Mouse (Mus musculus): ENCODE results near the gene Ankrd27. TPM values are rescaled to one million over a fixed set of nuclear protein-coding genes. Genes with fewer than 3 reads are reported as not detected.

Ankrd27 gene
- polyA plus RNA-seq, 1 experiment from 2014 or later, result 16.8 TPM

DNA sequence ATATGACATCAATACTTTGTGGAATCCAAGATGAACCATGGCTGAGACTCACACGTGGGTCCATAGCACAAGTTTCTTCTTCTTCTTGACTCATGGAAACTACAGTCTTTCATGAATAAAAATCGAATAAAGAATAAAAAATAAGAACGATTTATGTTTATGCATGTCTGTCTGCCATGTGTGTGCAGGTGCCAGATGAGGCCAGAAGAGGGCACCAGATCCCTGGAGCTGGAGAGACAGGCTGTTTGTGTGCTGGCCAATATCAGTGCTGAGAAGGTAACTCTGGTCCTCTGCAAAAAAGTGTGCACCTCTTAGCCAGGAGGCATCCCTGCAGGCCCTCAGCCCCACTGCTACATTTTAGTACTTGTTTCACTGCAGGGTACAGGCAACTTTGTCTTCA is 95.5 kb downstream of the Ankrd27 start:
- ATAC-seq (ENCODE audit: low FRiP score), result no peak
- 83% methylated on average over 3 of the region's 3 CpGs for WGBS
- Histone ChIP-seq H3K27ac (replicated peaks) (no peak overlapping the region), H3K9me3 (replicated peaks) (no peaks in the 10 kb centered on the region), H3K9ac (replicated peaks) (no peak overlapping the region), H3K4me2 (no peak overlapping the region), H3K27me3 (replicated peaks) (no peaks in the 10 kb centered on the region), H3K36me3 (no peaks in the 10 kb centered on the region), H3K4me1 (peaks cover 11% of the 10 kb centered on the region), H3K4me3 (replicated peaks) (no peak overlapping the region)

DNA sequence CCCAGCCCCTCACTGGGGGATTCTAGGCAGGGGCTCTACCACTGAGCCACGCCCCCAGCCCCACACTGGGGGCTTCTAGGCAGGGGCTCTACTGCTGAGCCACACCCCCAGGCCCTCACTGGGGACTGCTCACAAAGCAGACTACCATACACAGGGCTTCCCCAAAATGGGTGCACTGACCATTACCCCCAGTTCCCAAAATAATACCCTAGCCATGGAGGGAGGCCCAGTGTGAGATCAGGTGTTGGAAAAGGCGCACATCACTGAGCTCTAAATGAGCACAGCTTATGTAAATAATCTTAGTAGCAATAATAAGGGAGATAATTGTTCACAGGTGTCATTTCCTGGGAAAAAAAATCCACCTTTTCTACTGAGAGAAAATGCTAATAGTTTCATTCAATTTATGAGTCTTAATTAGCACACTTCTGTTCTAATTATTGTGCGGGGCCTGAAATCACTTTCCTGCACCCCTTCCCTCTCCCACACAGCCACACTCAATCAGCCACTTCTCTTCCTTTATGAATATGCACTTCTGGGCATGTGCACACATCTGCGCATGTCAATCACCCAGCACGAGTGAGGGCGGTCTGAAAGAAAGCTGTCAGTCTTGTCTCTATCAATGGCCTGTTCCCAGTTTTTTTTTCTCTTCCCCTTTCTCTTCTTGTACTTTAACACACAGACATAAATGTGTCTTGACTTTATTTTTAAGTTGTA is 97.5 kb downstream of the Ankrd27 start:
- no peak overlapping the region for H3K9ac ChIP-seq (replicated peaks)
- no peak overlapping the region for H3K4me2 ChIP-seq
- WGBS, result 70% methylated on average over 6 of the region's 6 CpGs
- no peaks in the 10 kb centered on the region for H3K27me3 ChIP-seq (replicated peaks)
- no peak overlapping the region for H3K27ac ChIP-seq (replicated peaks)
- H3K36me3 ChIP-seq, result no peaks in the 10 kb centered on the region
- no peak overlapping the region for H3K4me3 ChIP-seq (replicated peaks)
- no peak for ATAC-seq (ENCODE audit: low FRiP score)
- H3K4me1 ChIP-seq, result peaks cover 26% of the 10 kb centered on the region
- no peaks in the 10 kb centered on the region for H3K9me3 ChIP-seq (replicated peaks)

DNA sequence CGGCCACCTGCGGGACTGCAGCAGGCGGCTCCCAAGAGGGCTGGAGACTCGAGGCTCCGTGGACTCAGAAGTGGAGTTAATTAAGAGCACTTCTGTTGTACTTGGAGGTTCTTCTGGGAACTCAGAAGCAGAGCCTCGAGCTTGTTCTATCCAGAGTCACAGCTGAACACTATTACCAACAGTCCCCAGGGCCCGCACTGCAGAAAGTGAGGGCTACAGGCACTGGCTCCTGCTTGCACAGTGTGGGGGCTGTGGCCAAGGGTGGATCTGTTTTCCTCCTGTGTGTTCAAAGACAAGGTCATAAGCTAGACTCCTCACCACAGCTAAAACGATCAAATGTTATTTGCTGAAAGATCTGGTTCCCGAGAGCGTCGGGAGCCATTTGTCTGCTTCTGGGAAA is 100.2 kb downstream of the Ankrd27 start:
- H3K27me3 ChIP-seq (replicated peaks), result no peaks in the 10 kb centered on the region
- WGBS, result 70% methylated on average over 11 of the region's 11 CpGs
- ATAC-seq (ENCODE audit: low FRiP score), result no peak
- H3K4me3 ChIP-seq (replicated peaks), result no peak overlapping the region
- H3K4me2 ChIP-seq, result 0 out of 2 replicates have a peak overlapping the region, but pooled peaks have one; percentile 35
- H3K27ac ChIP-seq (replicated peaks), result peak overlapping the region; percentile 45; the same call in 1 of the 2 replicates
- peaks cover 36% of the 10 kb centered on the region for H3K4me1 ChIP-seq
- H3K9me3 ChIP-seq (replicated peaks), result no peaks in the 10 kb centered on the region
- H3K36me3 ChIP-seq, result peaks cover 14% of the 10 kb centered on the region; the same call in 1 of the 2 replicates
- H3K9ac ChIP-seq (replicated peaks), result no peak overlapping the region

GRCm38 (mm10) chr7:35686756-35687155 is 100.7 kb downstream of the Ankrd27 start:
- no peak for ATAC-seq (ENCODE audit: low FRiP score)
- peak overlapping the region; percentile 45; the same call in 1 of the 2 replicates for H3K27ac ChIP-seq (replicated peaks)
- peaks cover 15% of the 10 kb centered on the region for H3K36me3 ChIP-seq
- no peak overlapping the region for H3K4me3 ChIP-seq (replicated peaks)
- H3K9ac ChIP-seq (replicated peaks), result no peak overlapping the region
- peaks cover 36% of the 10 kb centered on the region for H3K4me1 ChIP-seq
- H3K27me3 ChIP-seq (replicated peaks), result no peaks in the 10 kb centered on the region
- no peaks in the 10 kb centered on the region for H3K9me3 ChIP-seq (replicated peaks)
- peak overlapping the region; percentile 35 for H3K4me2 ChIP-seq
- WGBS, result 21% methylated on average over 13 of the region's 13 CpGs

GRCm38 (mm10) chr7:35687229-35687628 is 101.2 kb downstream of the Ankrd27 start:
- Histone ChIP-seq H3K4me1 (peaks cover 36% of the 10 kb centered on the region), H3K9me3 (replicated peaks) (no peaks in the 10 kb centered on the region), H3K36me3 (peaks cover 19% of the 10 kb centered on the region), H3K27ac (replicated peaks) (0 out of 2 replicates have a peak overlapping the region, but pooled peaks have one; percentile 10), H3K9ac (replicated peaks) (no peak overlapping the region), H3K4me3 (replicated peaks) (no peak overlapping the region), H3K27me3 (replicated peaks) (no peaks in the 10 kb centered on the region), H3K4me2 (peak overlapping the region; percentile 35)
- peak; percentile 32; the same call in 1 of the 2 replicates for ATAC-seq (ENCODE audit: low FRiP score)
- 28% methylated on average over 10 of the region's 10 CpGs for WGBS

DNA sequence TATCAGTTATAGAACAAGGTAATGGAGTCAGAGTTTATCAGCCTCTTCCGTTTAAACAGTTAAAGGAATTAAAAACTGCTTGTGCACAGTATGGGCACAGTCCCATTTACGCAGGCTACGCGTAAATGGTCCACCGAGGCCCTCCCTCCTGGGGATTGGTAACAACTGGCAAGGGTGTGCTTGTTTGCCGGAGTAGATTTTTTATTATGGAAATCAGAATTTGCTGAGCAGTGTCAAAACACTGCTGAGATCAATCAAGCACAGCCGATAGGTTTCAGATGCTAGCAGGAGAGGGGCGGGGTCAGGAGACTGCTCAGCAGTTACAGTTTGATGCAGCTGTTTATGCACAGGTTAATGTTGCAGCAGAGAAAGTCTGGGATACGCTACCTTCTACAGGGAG is 102.2 kb downstream of the Ankrd27 start:
- Histone ChIP-seq H3K27ac (replicated peaks) (0 out of 2 replicates have a peak overlapping the region, but pooled peaks have one; percentile 10), H3K27me3 (replicated peaks) (no peaks in the 10 kb centered on the region), H3K36me3 (peaks cover 24% of the 10 kb centered on the region), H3K4me3 (replicated peaks) (no peak overlapping the region), H3K4me1 (peaks cover 36% of the 10 kb centered on the region), H3K9me3 (replicated peaks) (no peaks in the 10 kb centered on the region), H3K4me2 (no peak overlapping the region), H3K9ac (replicated peaks) (no peak overlapping the region)
- WGBS, result 39% methylated on average over 9 of the region's 9 CpGs
- no peak for ATAC-seq (ENCODE audit: low FRiP score)

Other genes starting within 250 kb of the Ankrd27 start
- gene Faap24, start 189.4 kb upstream of the Ankrd27 start, polyA plus RNA-seq (2015; fragmentation: Nextera tagmentation; extraction: Ambion mirVana), result 14.9 and 17.3 TPM in 2 replicates
- 28.4 and 35.1 TPM in 2 replicates for gene Cep89, start 189.2 kb upstream of the Ankrd27 start, polyA plus RNA-seq (2015; fragmentation: Nextera tagmentation; extraction: Ambion mirVana)
- 1.3 TPM in 1 of 2 replicates, not detected in the other for gene Slc7a9, start 137.4 kb upstream of the Ankrd27 start, polyA plus RNA-seq (2015; fragmentation: Nextera tagmentation; extraction: Ambion mirVana)
- gene Tdrd12, start 48.5 kb upstream of the Ankrd27 start, polyA plus RNA-seq (2015; fragmentation: Nextera tagmentation; extraction: Ambion mirVana), result 0.59 and 0.87 TPM in 2 replicates
- 114 and 123 TPM in 2 replicates for gene Nudt19, start 29.9 kb upstream of the Ankrd27 start, polyA plus RNA-seq (2015; fragmentation: Nextera tagmentation; extraction: Ambion mirVana)
- 0.14 and 0.17 TPM in 2 replicates for gene Rgs9bp, start 662 bp upstream of the Ankrd27 start, polyA plus RNA-seq (2015; fragmentation: Nextera tagmentation; extraction: Ambion mirVana)
- 245 and 246 TPM in 2 replicates for gene Pdcd5, start 61.3 kb downstream of the Ankrd27 start, polyA plus RNA-seq (2015; fragmentation: Nextera tagmentation; extraction: Ambion mirVana)
- 42.1 and 44.6 TPM in 2 replicates for gene Dpy19l3, start 168.2 kb downstream of the Ankrd27 start, polyA plus RNA-seq (2015; fragmentation: Nextera tagmentation; extraction: Ambion mirVana)
- gene Zfp507, start 216.8 kb downstream of the Ankrd27 start, polyA plus RNA-seq (2015; fragmentation: Nextera tagmentation; extraction: Ambion mirVana), result 12.9 and 13.9 TPM in 2 replicates

All from neural tube, embryonic 15.5 days (tissue).